Mouse (Mus musculus): ENCODE measurements around the gene Wscd2. TPM values are rescaled to one million over a fixed set of nuclear protein-coding genes. Genes with fewer than 3 reads are reported as not detected.
"Not testable (repeated sequence)": the region's sequence is repeated elsewhere in the genome, so short reads cannot be mapped to it uniquely, and the experiment has no call there.

The Wscd2 gene
- polyA plus RNA-seq, 1 experiment from 2014 or later: 11.3 TPM

GRCm38 (mm10) chr5:113585619-113586457, 95.7 kb downstream of the Wscd2 start:
- H3K9ac ChIP-seq (ENCODE audit: low read length); DNase-seq (ENCODE audit: low spot score); H3K27me3 ChIP-seq (ENCODE audit: control insufficient read depth, insufficient read depth, low read length): not testable (repeated sequence)

GRCm38 (mm10) chr5:113586458-113586849, 96.3 kb downstream of the Wscd2 start:
- H3K4me1 ChIP-seq (ENCODE audit: control insufficient read depth, insufficient read depth, low read length); DNase-seq (ENCODE audit: low spot score); H3K4me2 ChIP-seq (ENCODE audit: low read depth); H3K36me3 ChIP-seq (ENCODE audit: control insufficient read depth, insufficient read depth, low read length); H3K27ac ChIP-seq (ENCODE audit: low read depth, low read length); H3K27me3 ChIP-seq (ENCODE audit: control insufficient read depth, insufficient read depth, low read length); H3K9ac ChIP-seq (ENCODE audit: low read length); H3K9me3 ChIP-seq (ENCODE audit: control insufficient read depth, low read length); H3K4me3 ChIP-seq (ENCODE audit: low read depth, low read length); ATAC-seq (ENCODE audit: insufficient read depth, low FRiP score, low TSS enrichment): not testable (repeated sequence)
- 61% methylated on average over 5 of the region's 5 CpGs for WGBS

More at GRCm38 (mm10) chr5:113585619-113586457, 95.7 kb downstream of the Wscd2 start:
- not testable (repeated sequence) for H3K4me2 ChIP-seq (ENCODE audit: low read depth); H3K36me3 ChIP-seq (ENCODE audit: control insufficient read depth, insufficient read depth, low read length); H3K27ac ChIP-seq (ENCODE audit: low read depth, low read length); H3K9me3 ChIP-seq (ENCODE audit: control insufficient read depth, low read length); H3K4me3 ChIP-seq (ENCODE audit: low read depth, low read length); ATAC-seq (ENCODE audit: insufficient read depth, low FRiP score, low TSS enrichment); H3K4me1 ChIP-seq (ENCODE audit: control insufficient read depth, insufficient read depth, low read length)
- 80% methylated on average over 17 of the region's 17 CpGs for WGBS

GRCm38 (mm10) chr5:113590010-113590640, 100.0 kb downstream of the Wscd2 start:
- WGBS: 74% methylated on average over 5 of the region's 5 CpGs
- peaks cover 10% of the 10 kb centered on the region; the same call in 1 of the 2 replicates for H3K4me1 ChIP-seq (ENCODE audit: control insufficient read depth, insufficient read depth, low read length)
- ATAC-seq (ENCODE audit: insufficient read depth, low FRiP score, low TSS enrichment): no peak
- DNase-seq (ENCODE audit: low spot score): no peak
- H3K4me2 ChIP-seq (ENCODE audit: low read depth): no peak overlapping the region
- no peaks in the 10 kb centered on the region for H3K36me3 ChIP-seq (ENCODE audit: control insufficient read depth, insufficient read depth, low read length)
- H3K4me3 ChIP-seq (ENCODE audit: low read depth, low read length): no peak overlapping the region
- no peak overlapping the region for H3K27ac ChIP-seq (ENCODE audit: low read depth, low read length)
- H3K9me3 ChIP-seq (ENCODE audit: control insufficient read depth, low read length): no peaks in the 10 kb centered on the region
- no peak overlapping the region for H3K9ac ChIP-seq (ENCODE audit: low read length)
- H3K27me3 ChIP-seq (ENCODE audit: control insufficient read depth, insufficient read depth, low read length): no peaks in the 10 kb centered on the region

- peaks cover 10% of the 10 kb centered on the region; the same call in 1 of the 2 replicates for H3K4me1 ChIP-seq (ENCODE audit: control insufficient read depth, insufficient read depth, low read length)
- H3K4me2 ChIP-seq (ENCODE audit: low read depth): no peak overlapping the region
- peak overlapping the region; percentile 56; the same call in 1 of the 2 replicates for H3K27ac ChIP-seq (ENCODE audit: low read depth, low read length)
- WGBS: 15% methylated on average over 3 of the region's 3 CpGs
- DNase-seq (ENCODE audit: low spot score) (no peak), ATAC-seq (ENCODE audit: insufficient read depth, low FRiP score, low TSS enrichment) (no peak)
- no peaks in the 10 kb centered on the region for H3K9me3 ChIP-seq (ENCODE audit: control insufficient read depth, low read length)
- no peaks in the 10 kb centered on the region for H3K36me3 ChIP-seq (ENCODE audit: control insufficient read depth, insufficient read depth, low read length)
- no peak overlapping the region for H3K9ac ChIP-seq (ENCODE audit: low read length)
- H3K4me3 ChIP-seq (ENCODE audit: low read depth, low read length): no peak overlapping the region
- no peaks in the 10 kb centered on the region for H3K27me3 ChIP-seq (ENCODE audit: control insufficient read depth, insufficient read depth, low read length)
Observed at GRCm38 (mm10) chr5:113591166-113591565, 101.0 kb downstream of the Wscd2 start.

GRCm38 (mm10) chr5:113591751-113592230, 101.7 kb downstream of the Wscd2 start:
- no peak overlapping the region for H3K4me3 ChIP-seq (ENCODE audit: low read depth, low read length)
- peaks cover 10% of the 10 kb centered on the region; the same call in 1 of the 2 replicates for H3K4me1 ChIP-seq (ENCODE audit: control insufficient read depth, insufficient read depth, low read length)
- no peak overlapping the region for H3K4me2 ChIP-seq (ENCODE audit: low read depth)
- peak overlapping the region; percentile 56; the same call in 1 of the 2 replicates for H3K27ac ChIP-seq (ENCODE audit: low read depth, low read length)
- H3K9ac ChIP-seq (ENCODE audit: low read length): no peak overlapping the region
- WGBS: 19% methylated on average over 6 of the region's 6 CpGs
- no peaks in the 10 kb centered on the region for H3K9me3 ChIP-seq (ENCODE audit: control insufficient read depth, low read length)
- no peaks in the 10 kb centered on the region for H3K27me3 ChIP-seq (ENCODE audit: control insufficient read depth, insufficient read depth, low read length)
- DNase-seq (ENCODE audit: low spot score) (peak; percentile 74), ATAC-seq (ENCODE audit: insufficient read depth, low FRiP score, low TSS enrichment) (peak; percentile 85)
- no peaks in the 10 kb centered on the region for H3K36me3 ChIP-seq (ENCODE audit: control insufficient read depth, insufficient read depth, low read length)

GRCm38 (mm10) chr5:113593911-113594705, 104.0 kb downstream of the Wscd2 start:
- ATAC-seq (ENCODE audit: insufficient read depth, low FRiP score, low TSS enrichment) (no peak), DNase-seq (ENCODE audit: low spot score) (no peak)
- no peak overlapping the region for H3K9ac ChIP-seq (ENCODE audit: low read length)
- 87% methylated on average over 6 of the region's 6 CpGs for WGBS
- H3K36me3 ChIP-seq (ENCODE audit: control insufficient read depth, insufficient read depth, low read length): no peaks in the 10 kb centered on the region
- H3K27me3 ChIP-seq (ENCODE audit: control insufficient read depth, insufficient read depth, low read length): no peaks in the 10 kb centered on the region
- H3K27ac ChIP-seq (ENCODE audit: low read depth, low read length): no peak overlapping the region
- H3K9me3 ChIP-seq (ENCODE audit: control insufficient read depth, low read length): no peaks in the 10 kb centered on the region
- no peak overlapping the region for H3K4me3 ChIP-seq (ENCODE audit: low read depth, low read length)
- no peak overlapping the region for H3K4me2 ChIP-seq (ENCODE audit: low read depth)
- peaks cover 10% of the 10 kb centered on the region; the same call in 1 of the 2 replicates for H3K4me1 ChIP-seq (ENCODE audit: control insufficient read depth, insufficient read depth, low read length)

GRCm38 (mm10) chr5:113596252-113596651, 106.1 kb downstream of the Wscd2 start:
- Histone ChIP-seq H3K9me3 (ENCODE audit: control insufficient read depth, low read length) (no peaks in the 10 kb centered on the region), H3K27me3 (ENCODE audit: control insufficient read depth, insufficient read depth, low read length) (no peaks in the 10 kb centered on the region), H3K27ac (ENCODE audit: low read depth, low read length) (no peak overlapping the region), H3K4me2 (ENCODE audit: low read depth) (no peak overlapping the region), H3K36me3 (ENCODE audit: control insufficient read depth, insufficient read depth, low read length) (no peaks in the 10 kb centered on the region), H3K9ac (ENCODE audit: low read length) (no peak overlapping the region), H3K4me1 (ENCODE audit: control insufficient read depth, insufficient read depth, low read length) (peaks cover 6% of the 10 kb centered on the region; the same call in 1 of the 2 replicates), H3K4me3 (ENCODE audit: low read depth, low read length) (no peak overlapping the region)
- ATAC-seq (ENCODE audit: insufficient read depth, low FRiP score, low TSS enrichment) (no peak), DNase-seq (ENCODE audit: low spot score) (no peak)
- WGBS: 82% methylated on average over 9 of the region's 9 CpGs

- no peak for ATAC-seq (ENCODE audit: insufficient read depth, low FRiP score, low TSS enrichment)
- no peaks in the 10 kb centered on the region for H3K36me3 ChIP-seq (ENCODE audit: control insufficient read depth, insufficient read depth, low read length)
- no peak for DNase-seq (ENCODE audit: low spot score)
- H3K4me1 ChIP-seq (ENCODE audit: control insufficient read depth, insufficient read depth, low read length): peaks cover 2% of the 10 kb centered on the region; the same call in 1 of the 2 replicates
- H3K9ac ChIP-seq (ENCODE audit: low read length): no peak overlapping the region
- H3K4me3 ChIP-seq (ENCODE audit: low read depth, low read length): no peak overlapping the region
- WGBS: 78% methylated on average over 9 of the region's 9 CpGs
- no peak overlapping the region for H3K4me2 ChIP-seq (ENCODE audit: low read depth)
- H3K27ac ChIP-seq (ENCODE audit: low read depth, low read length): no peak overlapping the region
- no peaks in the 10 kb centered on the region for H3K9me3 ChIP-seq (ENCODE audit: control insufficient read depth, low read length)
- H3K27me3 ChIP-seq (ENCODE audit: control insufficient read depth, insufficient read depth, low read length): no peaks in the 10 kb centered on the region
Observed at GRCm38 (mm10) chr5:113596780-113597353, 106.7 kb downstream of the Wscd2 start.

All from neural tube, embryonic 11.5 days (tissue).